Mouse (Mus musculus): ENCODE results near the gene Pacsin2. TPM values are rescaled to one million over a fixed set of nuclear protein-coding genes. Genes with fewer than 3 reads are reported as not detected.
"Not testable (repeated sequence)": the region's sequence is repeated elsewhere in the genome, so short reads cannot be mapped to it uniquely, and the experiment has no call there.

Pacsin2 gene
- polyA plus RNA-seq, 1 experiment from 2014 or later = 36.3 TPM

- ATAC-seq (ENCODE audit: low FRiP score) (no peak), DNase-seq (ENCODE audit: low spot score, missing footprints) (no peak)
- H3K27me3 ChIP-seq (ENCODE audit: control insufficient read depth, insufficient read depth, low read length) = no peaks in the 10 kb centered on the region
- H3K9me3 ChIP-seq (ENCODE audit: control insufficient read depth, low read length) = no peaks in the 10 kb centered on the region
- no peak overlapping the region for H3K27ac ChIP-seq (ENCODE audit: low read depth, low read length)
- no peak overlapping the region for H3K9ac ChIP-seq (ENCODE audit: low read length)
- WGBS = 92% methylated on average over 6 of the region's 6 CpGs
- no peak overlapping the region for H3K4me3 ChIP-seq (ENCODE audit: low read depth, low read length)
- no peaks in the 10 kb centered on the region; the same call in 1 of the 2 replicates for H3K4me1 ChIP-seq (ENCODE audit: control insufficient read depth, insufficient read depth, low read length)
- H3K4me2 ChIP-seq = no peak overlapping the region
- no peaks in the 10 kb centered on the region for H3K36me3 ChIP-seq (ENCODE audit: control insufficient read depth, insufficient read depth, low read length)
Observed at GRCm38 (mm10) chr15:83410270-83410669, 54.1 kb downstream of the Pacsin2 start.

DNA sequence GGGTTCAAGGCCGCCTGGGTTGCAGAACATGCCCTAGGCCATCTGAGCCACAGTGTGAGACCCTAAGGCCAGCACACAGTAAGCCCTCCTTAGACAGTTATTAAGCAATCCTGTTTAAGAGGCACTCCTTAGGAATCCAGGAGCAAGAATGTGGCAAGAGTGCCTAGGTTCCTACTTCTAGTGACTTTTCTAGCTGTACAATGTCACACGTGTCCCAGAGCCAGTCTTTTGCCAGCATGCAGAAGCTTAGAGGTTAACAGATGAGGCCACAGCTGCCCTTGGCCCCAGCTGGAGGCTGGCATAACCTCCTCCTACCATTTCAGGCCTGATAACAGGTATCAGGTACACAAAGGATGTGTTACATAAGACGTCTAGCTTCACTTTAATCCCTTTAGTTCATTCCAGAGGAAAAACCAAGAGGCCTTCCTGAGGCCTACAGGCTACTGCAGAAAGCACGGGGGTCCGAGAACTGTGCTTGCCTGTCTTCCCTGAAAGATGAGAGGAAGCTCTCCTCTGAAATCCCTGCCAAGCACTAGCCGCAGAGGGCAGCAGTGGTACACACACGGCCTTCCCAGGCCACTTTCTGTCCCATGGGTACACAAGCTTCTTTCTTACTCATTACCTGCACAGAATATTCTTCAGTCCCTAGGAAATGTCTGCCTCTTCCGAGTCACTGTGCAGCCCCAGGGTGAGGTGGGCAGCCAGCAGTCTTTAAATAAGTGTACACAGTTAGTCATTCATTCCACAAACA is 55.5 kb downstream of the Pacsin2 start:
- 76% methylated on average over 8 of the region's 8 CpGs for WGBS
- no peaks in the 10 kb centered on the region for H3K27me3 ChIP-seq (ENCODE audit: control insufficient read depth, insufficient read depth, low read length)
- ATAC-seq (ENCODE audit: low FRiP score) = no peak

DNA sequence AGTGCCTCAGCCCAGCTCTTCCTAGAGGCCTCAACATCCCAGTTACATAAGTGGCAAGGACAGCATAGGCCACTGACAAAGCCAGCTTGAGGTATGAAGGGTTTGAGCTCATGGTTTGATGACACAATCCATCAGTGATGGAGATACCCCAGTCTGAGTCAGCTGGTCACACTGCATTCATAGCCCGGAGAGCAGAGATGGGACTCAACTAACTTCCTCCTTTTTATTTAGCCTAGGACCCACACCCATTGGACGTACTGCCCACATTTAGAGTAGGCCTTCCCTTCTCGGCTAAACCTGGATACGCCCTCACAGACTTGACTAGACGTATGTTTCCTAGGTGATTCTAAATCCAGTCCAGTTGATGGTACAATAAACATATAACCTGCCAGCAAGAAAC is 56.2 kb downstream of the Pacsin2 start:
- H3K27me3 ChIP-seq (ENCODE audit: control insufficient read depth, insufficient read depth, low read length) = no peaks in the 10 kb centered on the region
- 93% methylated on average over 5 of the region's 5 CpGs for WGBS
- H3K4me2 ChIP-seq = no peak overlapping the region
- H3K9ac ChIP-seq (ENCODE audit: low read length) = no peak overlapping the region
- H3K9me3 ChIP-seq (ENCODE audit: control insufficient read depth, low read length) = no peaks in the 10 kb centered on the region
- no peak for DNase-seq (ENCODE audit: low spot score, missing footprints)
- H3K27ac ChIP-seq (ENCODE audit: low read depth, low read length) = no peak overlapping the region
- no peak for ATAC-seq (ENCODE audit: low FRiP score)
- no peaks in the 10 kb centered on the region for H3K36me3 ChIP-seq (ENCODE audit: control insufficient read depth, insufficient read depth, low read length)
- no peak overlapping the region for H3K4me3 ChIP-seq (ENCODE audit: low read depth, low read length)
- H3K4me1 ChIP-seq (ENCODE audit: control insufficient read depth, insufficient read depth, low read length) = no peaks in the 10 kb centered on the region; the same call in 1 of the 2 replicates

More for the DNA sequence above, 55.5 kb downstream of the Pacsin2 start:
- no peak for DNase-seq (ENCODE audit: low spot score, missing footprints)
- Histone ChIP-seq H3K9ac (ENCODE audit: low read length) (0 out of 2 replicates have a peak overlapping the region, but pooled peaks have one; percentile 5), H3K4me1 (ENCODE audit: control insufficient read depth, insufficient read depth, low read length) (no peaks in the 10 kb centered on the region; the same call in 1 of the 2 replicates), H3K36me3 (ENCODE audit: control insufficient read depth, insufficient read depth, low read length) (no peaks in the 10 kb centered on the region), H3K4me3 (ENCODE audit: low read depth, low read length) (no peak overlapping the region), H3K9me3 (ENCODE audit: control insufficient read depth, low read length) (no peaks in the 10 kb centered on the region), H3K4me2 (no peak overlapping the region), H3K27ac (ENCODE audit: low read depth, low read length) (no peak overlapping the region)

DNA sequence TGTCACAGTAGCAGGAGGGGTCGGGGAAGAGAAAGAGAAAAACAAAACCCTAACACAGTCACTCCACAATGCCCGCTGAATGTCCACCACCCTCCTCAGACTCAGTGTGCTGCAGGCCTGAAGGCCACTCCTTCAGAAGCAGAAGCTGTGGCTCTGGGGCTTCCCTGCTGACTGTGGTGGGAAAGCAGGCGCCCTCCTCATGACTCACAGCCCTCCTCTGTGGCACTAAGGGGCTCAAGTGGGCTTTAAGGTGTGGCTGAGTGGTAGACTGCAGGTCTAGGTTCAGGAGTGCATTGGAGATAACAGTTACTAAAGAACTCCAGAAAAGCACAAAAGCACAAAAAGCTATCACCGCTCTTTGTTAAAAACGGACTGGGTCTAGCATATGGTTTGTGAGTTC is 56.9 kb downstream of the Pacsin2 start:
- H3K9me3 ChIP-seq (ENCODE audit: control insufficient read depth, low read length) = no peaks in the 10 kb centered on the region
- no peaks in the 10 kb centered on the region for H3K27me3 ChIP-seq (ENCODE audit: control insufficient read depth, insufficient read depth, low read length)
- DNase-seq (ENCODE audit: low spot score, missing footprints) = no peak
- H3K27ac ChIP-seq (ENCODE audit: low read depth, low read length) = no peak overlapping the region
- no peak overlapping the region for H3K4me2 ChIP-seq
- H3K9ac ChIP-seq (ENCODE audit: low read length) = no peak overlapping the region
- 90% methylated on average over 5 of the region's 5 CpGs for WGBS
- H3K4me3 ChIP-seq (ENCODE audit: low read depth, low read length) = no peak overlapping the region
- ATAC-seq (ENCODE audit: low FRiP score) = no peak
- H3K4me1 ChIP-seq (ENCODE audit: control insufficient read depth, insufficient read depth, low read length) = no peaks in the 10 kb centered on the region; the same call in 1 of the 2 replicates
- H3K36me3 ChIP-seq (ENCODE audit: control insufficient read depth, insufficient read depth, low read length) = no peaks in the 10 kb centered on the region

DNA sequence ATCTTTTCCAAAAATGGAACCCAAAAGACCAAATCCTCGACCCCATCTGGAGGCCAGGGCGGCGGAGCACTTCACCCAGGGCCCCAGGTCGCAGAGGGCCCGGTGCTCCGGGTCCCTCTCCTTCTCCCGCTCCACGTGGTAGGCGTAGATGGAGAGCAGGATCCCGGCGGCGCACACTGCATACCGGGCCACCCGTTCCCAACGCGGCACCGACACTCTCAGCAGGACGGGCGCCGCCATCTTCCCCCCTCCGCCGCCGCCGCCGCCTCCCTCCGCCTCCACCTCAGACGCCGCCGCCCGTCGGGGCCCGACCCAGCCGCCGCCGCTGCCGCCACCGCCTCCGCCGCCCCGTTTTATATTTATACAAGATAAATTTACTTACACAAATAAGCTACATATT is 58.5 kb downstream of the Pacsin2 start:
- not testable (repeated sequence) for H3K27ac ChIP-seq (ENCODE audit: low read depth, low read length); H3K4me1 ChIP-seq (ENCODE audit: control insufficient read depth, insufficient read depth, low read length); H3K4me2 ChIP-seq; H3K36me3 ChIP-seq (ENCODE audit: control insufficient read depth, insufficient read depth, low read length); H3K9me3 ChIP-seq (ENCODE audit: control insufficient read depth, low read length); H3K9ac ChIP-seq (ENCODE audit: low read length); H3K27me3 ChIP-seq (ENCODE audit: control insufficient read depth, insufficient read depth, low read length); H3K4me3 ChIP-seq (ENCODE audit: low read depth, low read length); DNase-seq (ENCODE audit: low spot score, missing footprints)
- ATAC-seq (ENCODE audit: low FRiP score) = peak; percentile 73
- 86% methylated on average over 19 of the region's 40 CpGs for WGBS

DNA sequence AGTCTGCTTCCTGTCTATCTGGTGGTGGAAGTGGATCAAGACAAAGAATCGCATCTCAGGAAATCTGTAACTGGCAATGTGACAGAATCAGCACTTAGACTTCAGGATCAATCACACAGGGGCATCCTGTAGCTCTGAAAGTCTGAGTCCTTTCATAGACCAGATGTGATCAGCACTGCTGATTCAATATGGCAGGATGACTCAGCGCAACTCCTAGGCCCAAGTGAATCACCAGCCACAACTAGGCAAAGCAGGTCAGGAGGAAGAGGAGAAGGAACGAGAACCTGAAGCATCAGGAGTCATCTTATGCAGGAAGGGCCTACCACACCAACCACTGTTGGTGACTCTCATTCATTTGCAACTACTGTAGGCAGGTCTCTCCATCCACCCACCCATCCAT is 60.4 kb downstream of the Pacsin2 start:
- H3K4me1 ChIP-seq (ENCODE audit: control insufficient read depth, insufficient read depth, low read length) = no peaks in the 10 kb centered on the region; the same call in 1 of the 2 replicates
- H3K27me3 ChIP-seq (ENCODE audit: control insufficient read depth, insufficient read depth, low read length) = no peaks in the 10 kb centered on the region
- peak; percentile 26 for DNase-seq (ENCODE audit: low spot score, missing footprints)
- no peaks in the 10 kb centered on the region for H3K9me3 ChIP-seq (ENCODE audit: control insufficient read depth, low read length)
- WGBS = 93% methylated on average over 3 of the region's 3 CpGs
- no peak for ATAC-seq (ENCODE audit: low FRiP score)
- no peak overlapping the region for H3K9ac ChIP-seq (ENCODE audit: low read length)
- no peak overlapping the region for H3K4me3 ChIP-seq (ENCODE audit: low read depth, low read length)
- no peak overlapping the region for H3K27ac ChIP-seq (ENCODE audit: low read depth, low read length)
- no peaks in the 10 kb centered on the region for H3K36me3 ChIP-seq (ENCODE audit: control insufficient read depth, insufficient read depth, low read length)
- H3K4me2 ChIP-seq = no peak overlapping the region

- Histone ChIP-seq H3K36me3 (ENCODE audit: control insufficient read depth, insufficient read depth, low read length) (no peaks in the 10 kb centered on the region), H3K9ac (ENCODE audit: low read length) (no peak overlapping the region), H3K27ac (ENCODE audit: low read depth, low read length) (no peak overlapping the region), H3K4me2 (no peak overlapping the region), H3K27me3 (ENCODE audit: control insufficient read depth, insufficient read depth, low read length) (no peaks in the 10 kb centered on the region), H3K4me1 (ENCODE audit: control insufficient read depth, insufficient read depth, low read length) (no peaks in the 10 kb centered on the region), H3K4me3 (ENCODE audit: low read depth, low read length) (no peak overlapping the region), H3K9me3 (ENCODE audit: control insufficient read depth, low read length) (no peaks in the 10 kb centered on the region)
- DNase-seq (ENCODE audit: low spot score, missing footprints) = peak; percentile 61
- no peak for ATAC-seq (ENCODE audit: low FRiP score)
- 45% methylated on average over 5 of the region's 5 CpGs for WGBS
Observed at GRCm38 (mm10) chr15:83403016-83403415, 61.4 kb downstream of the Pacsin2 start.

DNA sequence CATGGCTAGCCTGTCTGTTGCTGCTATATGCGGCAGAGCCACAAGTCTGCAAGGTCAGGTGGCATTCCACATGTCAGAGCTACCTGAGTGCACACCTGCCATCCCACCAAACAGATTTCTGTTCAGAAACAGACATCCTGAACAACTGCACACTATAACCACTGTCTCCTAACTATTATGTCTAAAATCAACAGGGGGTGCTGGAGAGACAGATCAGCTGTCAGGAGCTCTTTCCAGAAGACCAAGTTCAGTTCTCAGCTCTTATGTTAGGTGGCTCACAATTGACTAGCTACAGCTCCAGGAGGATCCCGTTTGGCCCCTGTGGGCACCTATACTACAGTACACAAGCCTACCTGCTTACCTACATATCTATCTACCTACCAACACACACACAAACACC is 71.7 kb downstream of the Pacsin2 start:
- WGBS = 95% methylated on average over 2 of the region's 2 CpGs
- H3K4me1 ChIP-seq (ENCODE audit: control insufficient read depth, insufficient read depth, low read length) = no peaks in the 10 kb centered on the region
- H3K9ac ChIP-seq (ENCODE audit: low read length) = no peak overlapping the region
- no peaks in the 10 kb centered on the region for H3K27me3 ChIP-seq (ENCODE audit: control insufficient read depth, insufficient read depth, low read length)
- no peak overlapping the region for H3K27ac ChIP-seq (ENCODE audit: low read depth, low read length)
- no peak for DNase-seq (ENCODE audit: low spot score, missing footprints)
- no peak overlapping the region for H3K4me2 ChIP-seq
- ATAC-seq (ENCODE audit: low FRiP score) = no peak
- peaks cover 3% of the 10 kb centered on the region; the same call in 1 of the 2 replicates for H3K36me3 ChIP-seq (ENCODE audit: control insufficient read depth, insufficient read depth, low read length)
- H3K4me3 ChIP-seq (ENCODE audit: low read depth, low read length) = no peak overlapping the region
- H3K9me3 ChIP-seq (ENCODE audit: control insufficient read depth, low read length) = no peaks in the 10 kb centered on the region

DNA sequence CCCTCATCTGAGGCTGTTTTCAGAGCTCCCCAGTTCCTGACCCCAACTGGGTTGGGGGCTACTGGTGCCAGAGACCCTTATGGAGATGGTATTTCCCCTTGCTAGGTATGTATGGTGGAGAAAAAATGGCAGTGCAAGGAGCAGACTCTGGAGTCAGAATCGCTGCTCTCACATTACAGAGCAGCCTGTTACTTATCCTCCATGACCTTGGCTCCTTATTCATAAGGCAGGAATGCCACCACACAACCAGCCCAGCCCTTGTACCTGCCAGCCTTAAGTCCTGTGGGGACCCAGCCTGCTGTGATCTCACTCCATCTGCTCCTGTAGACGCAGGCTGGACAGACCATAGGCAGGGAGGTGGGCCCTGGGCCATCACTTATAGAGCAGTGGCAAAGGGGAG is 76.5 kb downstream of the Pacsin2 start:
- no peak overlapping the region for H3K27ac ChIP-seq (ENCODE audit: low read depth, low read length)
- H3K4me2 ChIP-seq = no peak overlapping the region
- ATAC-seq (ENCODE audit: low FRiP score) (no peak), DNase-seq (ENCODE audit: low spot score, missing footprints) (no peak)
- no peaks in the 10 kb centered on the region for H3K9me3 ChIP-seq (ENCODE audit: control insufficient read depth, low read length)
- no peak overlapping the region for H3K9ac ChIP-seq (ENCODE audit: low read length)
- no peak overlapping the region for H3K4me3 ChIP-seq (ENCODE audit: low read depth, low read length)
- H3K36me3 ChIP-seq (ENCODE audit: control insufficient read depth, insufficient read depth, low read length) = peaks cover 5% of the 10 kb centered on the region; the same call in 1 of the 2 replicates
- H3K4me1 ChIP-seq (ENCODE audit: control insufficient read depth, insufficient read depth, low read length) = no peaks in the 10 kb centered on the region
- no peaks in the 10 kb centered on the region for H3K27me3 ChIP-seq (ENCODE audit: control insufficient read depth, insufficient read depth, low read length)
- WGBS = 85% methylated on average over 2 of the region's 2 CpGs

All from midbrain, embryonic 11.5 days (tissue).